Mouse (Mus musculus) bone marrow macrophage, adult 2 months (primary cell): ENCODE results near the gene Rita1.

Experiments used
- CTCF ChIP-seq: IDR thresholded peaks from 2 replicates; pipeline ENCODE4 v1.5.1; 2012; ENCODE audit warnings: low read depth, mild to moderate bottlenecking, low read length, moderate library complexity
- POLR2A ChIP-seq: IDR thresholded peaks from 2 replicates; pipeline ENCODE4 v1.6.1; 2012; ENCODE audit warnings: mild to moderate bottlenecking, low read depth, low read length, borderline replicate concordance

DNA sequence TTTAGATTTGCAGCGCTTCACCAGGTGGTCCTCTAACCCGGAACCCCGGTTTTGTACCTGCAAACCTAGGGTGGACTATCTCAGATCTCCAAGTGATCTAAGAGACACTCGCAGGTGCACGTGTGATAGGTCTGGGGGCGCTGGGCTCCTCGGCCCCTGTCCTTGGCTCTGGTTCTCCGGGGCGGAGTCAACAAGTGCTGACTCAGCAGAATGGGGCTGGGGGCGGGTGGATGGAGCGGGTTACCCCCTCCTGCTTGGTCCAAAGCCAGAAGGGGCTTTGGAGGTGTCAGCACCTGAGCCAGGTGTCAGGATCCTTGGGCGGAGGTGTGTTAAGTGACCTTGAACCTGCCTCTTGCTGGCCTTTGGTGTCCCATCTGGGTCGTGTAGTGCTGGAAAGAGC, 37.5 kb upstream of the Rita1 start:
- TF ChIP-seq POLR2A (no peak), CTCF (no peak)
